Mouse (Mus musculus) liver, embryonic 12.5 days (tissue): ENCODE data around the gene Nudc. TPM values are rescaled to one million over a fixed set of nuclear protein-coding genes. Genes with fewer than 3 reads are reported as not detected.

Experiments
- ATAC-seq: fragments of 200-750 bp; cut with Nextera tagmentation; 2 replicates; pipeline ENCODE4 v1.8.0; 2017; ENCODE audit warnings: moderate number of reproducible peaks, mild to moderate bottlenecking, moderate library complexity
- H3K27ac ChIP-seq: fragments of 300-500 bp; sonication (generic); 2 replicates; pipeline ENCODE4 v1.5.1; 2016; ENCODE audit warnings: mild to moderate bottlenecking
- H3K27me3 ChIP-seq: fragments of 300-500 bp; sonication (generic); replicated peaks from 2 replicates; pipeline ENCODE4 v1.6.1; 2016; ENCODE audit warnings: mild to moderate bottlenecking, moderate library complexity
- H3K36me3 ChIP-seq: fragments of 300-500 bp; sonication (generic); 2 replicates; pipeline ENCODE4 v1.6.1; 2016; ENCODE audit warnings: mild to moderate bottlenecking, moderate library complexity
- H3K4me1 ChIP-seq: fragments of 300-500 bp; sonication (generic); 2 replicates; pipeline ENCODE4 v1.6.1; 2016
- H3K4me2 ChIP-seq: fragments of 300-500 bp; sonication (generic); 2 replicates; pipeline ENCODE4 v1.6.1; 2016; ENCODE audit warnings: mild to moderate bottlenecking, moderate library complexity
- H3K4me3 ChIP-seq: fragments of 300-500 bp; sonication (generic); 2 replicates; pipeline ENCODE4 v1.5.1; 2016; ENCODE audit warnings: mild to moderate bottlenecking, moderate library complexity
- H3K9ac ChIP-seq: fragments of 300-500 bp; sonication (generic); 2 replicates; pipeline ENCODE4 v1.6.1; 2016; ENCODE audit warnings: mild to moderate bottlenecking, moderate library complexity
- H3K9me3 ChIP-seq: fragments of 300-500 bp; sonication (generic); replicated peaks from 2 replicates; pipeline ENCODE4 v1.6.1; 2016; ENCODE audit warnings: mild to moderate bottlenecking, moderate library complexity
- WGBS: fragments of 180-500 bp; shearing (Covaris S2); methylation state at CpG from one replicate; pipeline ENCODE4 v1.1.7; 2016; ENCODE audit not compliant: insufficient replicate concordance; 5-methylcytosine and 5-hydroxymethylcytosine counted together
- polyA plus RNA-seq: library from polyadenylated mRNA; unstranded; fragments of >200 nt; fragmentation: Nextera tagmentation; extraction: Ambion mirVana; gene quantifications from 2 replicates; pipeline ENCODE4 v1.2.1, GENCODE M21; 2016

Gene Nudc
- 285 and 299 TPM in 2 replicates for polyA plus RNA-seq

- Histone ChIP-seq H3K9me3 (no peaks in the 10 kb centered on the region), H3K4me1 (peaks cover 24% of the 10 kb centered on the region), H3K4me3 (peak within 1 kb of the TSS; percentile 83), H3K27ac (peak within 1 kb of the TSS; percentile 83), H3K36me3 (peaks cover 37% of the 10 kb centered on the region), H3K4me2 (peak within 1 kb of the TSS; percentile 75), H3K27me3 (no peaks in the 10 kb centered on the region), H3K9ac (peak within 1 kb of the TSS; percentile 92)
- 1% methylated on average over 63 of the region's 77 CpGs for WGBS
- peak; percentile 98 for ATAC-seq
These were observed at the start of gene Nudc for GRCm38 (mm10) chr4:133545272-133546231. Gene Nudc (minus strand): TSS chr4:133545996.

- Histone ChIP-seq H3K36me3 (peaks cover 27% of the 10 kb centered on the region), H3K4me2 (no peak overlapping the region), H3K9ac (no peak overlapping the region), H3K4me3 (no peak overlapping the region), H3K4me1 (peaks cover 33% of the 10 kb centered on the region), H3K27me3 (peaks cover 31% of the 10 kb centered on the region), H3K27ac (no peak overlapping the region), H3K9me3 (no peaks in the 10 kb centered on the region)
- ATAC-seq: no peak
- 50% methylated on average over 7 of the region's 7 CpGs for WGBS
These were observed 49.7 kb upstream of the Nudc start for GRCm38 (mm10) chr4:133595538-133595937.

- 25% methylated on average over 7 of the region's 7 CpGs for WGBS
- peak; percentile 11; the same call in 1 of the 2 replicates for ATAC-seq
- no peak overlapping the region for H3K4me3 ChIP-seq
These were observed 46.8 kb upstream of the Nudc start for GRCm38 (mm10) chr4:133592570-133592969.

GRCm38 (mm10) chr4:133584059-133584951, 38.5 kb upstream of the Nudc start, which contains the start of gene Gpn2:
Gene Gpn2 (plus strand): TSS chr4:133584362.
- Histone ChIP-seq H3K9me3 (no peaks in the 10 kb centered on the region), H3K27ac (peak within 1 kb of the TSS; percentile 89), H3K9ac (peak within 1 kb of the TSS; percentile 85), H3K27me3 (no peaks in the 10 kb centered on the region), H3K36me3 (peaks cover 73% of the 10 kb centered on the region), H3K4me2 (peak within 1 kb of the TSS; percentile 98), H3K4me1 (peaks cover 24% of the 10 kb centered on the region), H3K4me3 (peak within 1 kb of the TSS; percentile 94)
- under 1% methylated on average over 65 of the region's 65 CpGs for WGBS
- ATAC-seq: peak; percentile 82

More at GRCm38 (mm10) chr4:133592570-133592969, 46.8 kb upstream of the Nudc start:
- Histone ChIP-seq H3K27ac (no peak overlapping the region), H3K36me3 (peaks cover 57% of the 10 kb centered on the region), H3K9ac (no peak overlapping the region), H3K9me3 (no peaks in the 10 kb centered on the region), H3K27me3 (0 out of 2 replicates have a peak, but pooled peaks cover 3% of the 10 kb centered on the region), H3K4me1 (peaks cover 10% of the 10 kb centered on the region), H3K4me2 (no peak overlapping the region)

GRCm38 (mm10) chr4:133583690-133584058, 37.9 kb upstream of the Nudc start:
- ATAC-seq: peak; percentile 48
- Histone ChIP-seq H3K36me3 (peaks cover 73% of the 10 kb centered on the region), H3K4me3 (peak overlapping the region; percentile 94), H3K9me3 (no peaks in the 10 kb centered on the region), H3K9ac (peak overlapping the region; percentile 85), H3K4me2 (peak overlapping the region; percentile 98), H3K27ac (peak overlapping the region; percentile 89), H3K27me3 (no peaks in the 10 kb centered on the region), H3K4me1 (peaks cover 24% of the 10 kb centered on the region)
- 53% methylated on average over 6 of the region's 6 CpGs for WGBS

GRCm38 (mm10) chr4:133577983-133578382, 32.2 kb upstream of the Nudc start:
- no peak for ATAC-seq
- Histone ChIP-seq H3K4me3 (no peak overlapping the region), H3K36me3 (peaks cover 52% of the 10 kb centered on the region), H3K27ac (no peak overlapping the region), H3K27me3 (no peaks in the 10 kb centered on the region), H3K4me1 (peaks cover 28% of the 10 kb centered on the region), H3K9me3 (no peaks in the 10 kb centered on the region), H3K9ac (no peak overlapping the region), H3K4me2 (no peak overlapping the region)
- WGBS: 83% methylated on average over 12 of the region's 12 CpGs

- H3K4me1 ChIP-seq: peaks cover 25% of the 10 kb centered on the region
- no peaks in the 10 kb centered on the region for H3K9me3 ChIP-seq
- H3K27me3 ChIP-seq: no peaks in the 10 kb centered on the region
- H3K4me3 ChIP-seq: peak overlapping the region; percentile 96
- WGBS: 1% methylated on average over 41 of the region's 41 CpGs
- peak overlapping the region; percentile 92 for H3K27ac ChIP-seq
- H3K9ac ChIP-seq: peak overlapping the region; percentile 89
- peak; percentile 54; the same call in 1 of the 2 replicates for ATAC-seq
- peaks cover 21% of the 10 kb centered on the region for H3K36me3 ChIP-seq
- peak overlapping the region; percentile 94 for H3K4me2 ChIP-seq
These were observed 29.0 kb upstream of the Nudc start for GRCm38 (mm10) chr4:133574843-133575202.

- Histone ChIP-seq H3K4me2 (peak within 1 kb of the TSS; percentile 94), H3K36me3 (peaks cover 16% of the 10 kb centered on the region), H3K9ac (peak within 1 kb of the TSS; percentile 89), H3K4me1 (peaks cover 25% of the 10 kb centered on the region), H3K4me3 (peak within 1 kb of the TSS; percentile 96), H3K27ac (peak within 1 kb of the TSS; percentile 92), H3K27me3 (no peaks in the 10 kb centered on the region), H3K9me3 (no peaks in the 10 kb centered on the region)
- WGBS: 5% methylated on average over 44 of the region's 44 CpGs
- peak; percentile 85 for ATAC-seq
These were observed 28.5 kb upstream of the Nudc start, which contains the start of gene Gpatch3 for GRCm38 (mm10) chr4:133574070-133574842. Gene Gpatch3 (plus strand): TSS chr4:133574745.

GRCm38 (mm10) chr4:133570066-133570466, 24.3 kb upstream of the Nudc start:
- peaks cover 18% of the 10 kb centered on the region for H3K4me1 ChIP-seq
- H3K9ac ChIP-seq: no peak overlapping the region
- no peaks in the 10 kb centered on the region for H3K36me3 ChIP-seq
- no peak overlapping the region for H3K4me3 ChIP-seq
- H3K9me3 ChIP-seq: no peaks in the 10 kb centered on the region
- no peak for ATAC-seq
- no peaks in the 10 kb centered on the region for H3K27me3 ChIP-seq
- no peak overlapping the region; the same call in 1 of the 2 replicates for H3K4me2 ChIP-seq
- H3K27ac ChIP-seq: peak overlapping the region; percentile 50
- WGBS: 46% methylated on average over 10 of the region's 10 CpGs

- peaks cover 15% of the 10 kb centered on the region for H3K4me1 ChIP-seq
- H3K4me2 ChIP-seq: no peak overlapping the region; the same call in 1 of the 2 replicates
- H3K9ac ChIP-seq: no peak overlapping the region
- ATAC-seq: no peak
- H3K9me3 ChIP-seq: no peaks in the 10 kb centered on the region; the same call in 1 of the 2 replicates
- no peak overlapping the region for H3K4me3 ChIP-seq
- peak overlapping the region; percentile 50; the same call in 1 of the 2 replicates for H3K27ac ChIP-seq
- WGBS: 67% methylated on average over 10 of the region's 10 CpGs
- no peaks in the 10 kb centered on the region for H3K27me3 ChIP-seq
- H3K36me3 ChIP-seq: no peaks in the 10 kb centered on the region
These were observed 23.7 kb upstream of the Nudc start for GRCm38 (mm10) chr4:133569291-133570065.
